Mouse (Mus musculus): ENCODE results near the gene Usp38.

- TF ChIP-seq POLR2A (IDR thresholded peaks at IDR 0.05; ENCODE audit: insufficient read depth, low read depth, low read length) (no peak), CTCF (IDR thresholded peaks at IDR 0.05; ENCODE audit: insufficient read depth, low read depth, low read length) (no peak)
These were observed 47.8 kb upstream of the Usp38 start for GRCm38 (mm10) chr8:81062566-81062965.
